11 mouse cellular contexts compared by ENCODE assay signal in genomic region chr11:19966294-19966693, GRCm38 (mm10). TPM values are rescaled to one million over a fixed set of nuclear protein-coding genes. Genes with fewer than 3 reads are reported as not detected.
A peak's percentile ranks its signal among the peaks of the same experiment; 100 is the strongest.
DNase-seq lines count a peak whose midpoint lies in the region; ATAC-seq and TF ChIP-seq lines count a peak whose summit lies in the region.
"Had no signal": no experiment of that assay in that cellular context is flagged by ENCODE, and none has a peak within 500 bp of the region (broad histone marks: within the 10 kb centered on the region; RNA-seq: fewer than 3 reads in every experiment).

No protein-coding gene starts in this region.

- H3K4me1 ChIP-seq in liver, postnatal 0 days (ENCODE audit: insufficient read depth) = peaks cover 40% of the 10 kb centered on the region
- peaks cover 76% of the 10 kb centered on the region for H3K4me1 ChIP-seq in heart, embryonic 12.5 days (replicated peaks)
- peaks cover 88% of the 10 kb centered on the region for H3K4me1 ChIP-seq in kidney, embryonic 15.5 days
- H3K4me1 ChIP-seq in stomach, embryonic 16.5 days (ENCODE audit: control insufficient read depth, insufficient read depth, low read length) = peaks cover 60% of the 10 kb centered on the region

- ATAC-seq in liver, postnatal 0 days = no peak
- peak; percentile 83 for ATAC-seq in heart, embryonic 12.5 days (ENCODE audit: insufficient number of reproducible peaks, low FRiP score)
- ATAC-seq in kidney, embryonic 15.5 days (replicated peaks; ENCODE audit: low FRiP score) = no peak
- ATAC-seq in stomach, embryonic 16.5 days (ENCODE audit: insufficient read depth, low FRiP score) = no peak

- 61% methylated on average over 2 of the region's 2 CpGs for WGBS in liver, postnatal 0 days (ENCODE audit: insufficient replicate concordance)
- 14% methylated on average over 2 of the region's 2 CpGs for WGBS in heart, embryonic 12.5 days
- 61% methylated on average over 2 of the region's 2 CpGs for WGBS in kidney, embryonic 15.5 days
- WGBS in stomach, embryonic 16.5 days = 32% methylated on average over 2 of the region's 2 CpGs

- no peak overlapping the region for H3K4me3 ChIP-seq in liver, postnatal 0 days (ENCODE audit: low read depth, low read length)
- no peak overlapping the region for H3K4me3 ChIP-seq in heart, embryonic 12.5 days
- H3K4me3 ChIP-seq in kidney, embryonic 15.5 days (replicated peaks) = no peak overlapping the region
- no peak overlapping the region for H3K4me3 ChIP-seq in stomach, embryonic 16.5 days (replicated peaks; ENCODE audit: low read length)

- no peak overlapping the region for H3K4me2 ChIP-seq in liver, postnatal 0 days (ENCODE audit: low read depth, low read length)
- H3K4me2 ChIP-seq in heart, embryonic 12.5 days = 0 out of 2 replicates have a peak overlapping the region, but pooled peaks have one; percentile 6
- no peak overlapping the region for H3K4me2 ChIP-seq in kidney, embryonic 15.5 days
- H3K4me2 ChIP-seq in stomach, embryonic 16.5 days (ENCODE audit: low read depth, low read length) = no peak overlapping the region

- no peaks in the 10 kb centered on the region for H3K36me3 ChIP-seq in liver, postnatal 0 days (replicated peaks; ENCODE audit: insufficient read depth, low read length)
- no peaks in the 10 kb centered on the region for H3K36me3 ChIP-seq in heart, embryonic 12.5 days
- peaks cover 5% of the 10 kb centered on the region; the same call in 1 of the 2 replicates for H3K36me3 ChIP-seq in kidney, embryonic 15.5 days
- peaks cover 2% of the 10 kb centered on the region; the same call in 1 of the 2 replicates for H3K36me3 ChIP-seq in stomach, embryonic 16.5 days (ENCODE audit: control insufficient read depth, insufficient read depth, low read length)

- H3K27me3 ChIP-seq in liver, postnatal 0 days (ENCODE audit: insufficient read depth, low read length) = no peaks in the 10 kb centered on the region
- H3K27me3 ChIP-seq in heart, embryonic 12.5 days (replicated peaks) = no peaks in the 10 kb centered on the region
- no peaks in the 10 kb centered on the region for H3K27me3 ChIP-seq in kidney, embryonic 15.5 days
- no peaks in the 10 kb centered on the region for H3K27me3 ChIP-seq in stomach, embryonic 16.5 days (ENCODE audit: control insufficient read depth, insufficient read depth, low read length)

- no peak overlapping the region; the same call in 1 of the 2 replicates for H3K27ac ChIP-seq in liver, postnatal 0 days (ENCODE audit: low read depth)
- H3K27ac ChIP-seq in heart, embryonic 12.5 days (ENCODE audit: poor library complexity, severe bottlenecking) = peak overlapping the region; percentile 86
- H3K27ac ChIP-seq in kidney, embryonic 15.5 days = peak overlapping the region; percentile 88
- H3K27ac ChIP-seq in stomach, embryonic 16.5 days (ENCODE audit: low read length) = peak overlapping the region; percentile 32; the same call in 1 of the 2 replicates

- intact Hi-C loops in left cerebral cortex, postnatal 36 days (cut with DNase I) = no loop called here

- no peak overlapping the region for H3K9ac ChIP-seq in liver, postnatal 0 days (replicated peaks)
- H3K9ac ChIP-seq in heart, embryonic 12.5 days = no peak overlapping the region
- H3K9ac ChIP-seq in kidney, embryonic 15.5 days = no peak overlapping the region
- no peak overlapping the region for H3K9ac ChIP-seq in stomach, embryonic 16.5 days (ENCODE audit: low read length)

- peak; percentile 26 for DNase-seq in liver
- DNase-seq in liver, postnatal 0 days = no peak
- DNase-seq in spleen, postnatal 4 days (ENCODE audit: low spot score in 2 of 2) = no peak
- DNase-seq in embryo, embryonic 10 days (ENCODE audit: low spot score) = no peak
- DNase-seq in left cerebral cortex, postnatal 36 days (ENCODE audit: low spot score in 2 of 2) = no peak
- DNase-seq: cerebellum, postnatal 14 days; gastrocnemius, postnatal 14 days; lung, postnatal 14 days had no signal

- no peaks in the 10 kb centered on the region for H3K9me3 ChIP-seq in liver, postnatal 0 days (ENCODE audit: low read length)
- H3K9me3 ChIP-seq in heart, embryonic 12.5 days (replicated peaks) = no peaks in the 10 kb centered on the region
- no peaks in the 10 kb centered on the region for H3K9me3 ChIP-seq in kidney, embryonic 15.5 days (replicated peaks)
- no peaks in the 10 kb centered on the region for H3K9me3 ChIP-seq in stomach, embryonic 16.5 days (replicated peaks; ENCODE audit: control insufficient read depth, low read length)

- no peak for TF ChIP-seq EP300 in liver, postnatal 0 days (IDR thresholded peaks at IDR 0.05; ENCODE audit: low read depth)

- no peak for TF ChIP-seq CTCF in liver, postnatal 0 days (IDR thresholded peaks at IDR 0.05; ENCODE audit: low read depth)

RNA-seq across cellular contexts. Expression of gene Spred2, which starts 42.1 kb away (rescaled TPM):
- 1.3 and 1.4 TPM in 2 replicates for polyA plus RNA-seq in liver, postnatal 0 days (2015; fragmentation: Nextera tagmentation; extraction: Ambion mirVana)
- 5.2 and 5.5 TPM in 2 replicates for polyA plus RNA-seq in heart, embryonic 12.5 days (2016; fragmentation: Nextera tagmentation; extraction: Ambion mirVana)
- 9.8 and 11.0 TPM in 2 replicates for polyA plus RNA-seq in kidney, embryonic 15.5 days (2015; fragmentation: Nextera tagmentation; extraction: Ambion mirVana)
- polyA plus RNA-seq in stomach, embryonic 16.5 days (2015; fragmentation: Nextera tagmentation; extraction: Ambion mirVana) = 5.0 TPM in 2 replicates
- total RNA-seq in left cerebral cortex, postnatal 36 days (2021) = 100 to 1,000 TPM in 1 of 2 experiments, 10 to 100 TPM in 1; 85.1 to 102 TPM
